Mouse (Mus musculus) layer of hippocampus, adult 9-10 months (tissue): ENCODE results near the gene 2210016F16Rik.
"Not testable (repeated sequence)": the region's sequence is repeated elsewhere in the genome, so short reads cannot be mapped to it uniquely, and the experiment has no call there.

Experiments used
- DNase-seq: peaks from one replicate; pipeline ENCODE4 v3.0.0; 2022; ENCODE audit warnings: low spot score

The 2210016F16Rik gene

DNA sequence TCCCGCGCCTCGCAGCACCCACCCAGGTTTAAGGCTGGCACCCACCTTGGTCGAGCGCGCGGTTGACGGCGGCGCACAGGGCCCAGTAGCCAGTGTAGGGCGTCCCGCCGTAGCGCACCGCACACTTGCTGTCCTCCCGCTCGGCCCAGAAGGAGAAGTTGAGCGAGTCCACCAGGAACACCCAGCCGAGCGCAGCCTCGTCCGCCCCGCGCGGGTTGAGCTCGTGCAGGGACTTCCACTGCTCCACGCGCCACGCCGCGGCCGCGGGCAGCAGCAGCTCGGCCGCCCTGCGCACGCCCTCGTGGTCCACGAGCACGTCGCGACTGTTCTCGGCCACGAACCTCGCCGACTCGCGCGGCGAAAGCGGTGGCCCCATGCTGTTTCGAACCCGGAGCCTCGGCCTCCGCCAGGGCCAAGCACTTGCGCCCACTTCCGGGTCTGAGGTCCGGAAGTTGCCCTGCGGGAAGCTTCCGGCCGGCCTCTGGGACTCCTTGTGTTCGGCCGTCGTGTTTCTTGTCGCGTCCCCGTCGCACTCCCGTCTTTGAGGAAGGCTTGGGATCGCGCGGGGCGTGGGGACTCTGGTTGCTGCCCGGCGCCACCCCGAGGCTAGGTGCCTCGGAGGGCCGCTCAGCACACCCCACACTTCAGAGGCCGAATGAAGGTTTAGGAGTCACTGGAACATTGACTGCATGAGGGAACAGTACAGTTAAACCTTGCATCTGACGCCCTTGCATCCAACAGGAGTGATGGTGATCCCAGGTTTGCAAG lies at the start of gene 2210016F16Rik:
Gene 2210016F16Rik, minus strand, starts transcription at position 447 of the 768 bp plus-strand sequence.
- no peak for DNase-seq

DNA sequence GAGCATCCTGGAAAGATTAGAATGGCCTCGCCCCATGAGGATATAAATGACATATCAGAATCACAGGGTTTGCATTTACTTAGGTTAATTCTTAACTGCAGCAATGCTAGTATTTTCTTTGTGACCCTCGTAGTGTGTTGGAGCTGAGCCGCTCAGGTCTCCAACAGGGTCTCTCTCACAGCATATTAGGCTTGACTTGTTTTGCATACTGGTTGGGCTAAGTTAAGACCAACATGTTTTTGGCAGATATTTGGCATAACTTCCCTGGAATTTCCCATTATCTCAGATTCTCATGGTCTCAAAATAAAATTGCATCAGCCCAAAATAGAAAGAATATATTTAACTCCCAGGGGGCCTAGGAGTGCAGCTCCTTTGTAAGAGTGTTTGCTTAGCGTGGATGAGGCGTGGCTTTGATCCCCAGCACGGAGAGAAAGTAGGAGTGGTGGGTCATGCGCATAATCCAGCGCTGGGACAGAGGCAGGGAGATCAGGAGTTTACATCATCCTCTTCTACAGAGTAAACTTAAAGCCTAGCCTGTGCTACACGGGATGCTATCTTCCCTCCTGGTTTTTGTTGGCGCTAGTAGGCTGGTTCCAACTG lies 38.1 kb upstream of the 2210016F16Rik start:
- no peak for DNase-seq

DNA sequence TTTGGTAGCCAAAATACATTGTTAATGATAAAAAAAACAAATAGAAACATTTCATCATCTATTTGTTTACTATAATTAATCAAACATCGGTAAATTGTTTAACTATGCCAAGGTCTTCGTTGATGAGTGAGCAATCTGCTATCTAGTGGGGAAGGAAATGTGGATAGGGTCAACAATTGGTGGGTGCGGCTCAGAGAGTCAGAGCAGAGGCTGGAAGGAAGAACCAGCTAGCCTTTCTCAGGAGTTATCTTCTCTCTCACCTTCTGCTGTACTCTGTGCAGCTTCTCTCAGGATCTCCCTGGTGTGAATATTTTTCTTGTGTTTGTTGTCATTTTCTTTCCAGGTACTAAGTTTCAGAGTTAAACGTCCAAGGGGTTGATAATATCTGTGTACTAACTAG lies 37.2 kb upstream of the 2210016F16Rik start:
- DNase-seq = no peak

DNA sequence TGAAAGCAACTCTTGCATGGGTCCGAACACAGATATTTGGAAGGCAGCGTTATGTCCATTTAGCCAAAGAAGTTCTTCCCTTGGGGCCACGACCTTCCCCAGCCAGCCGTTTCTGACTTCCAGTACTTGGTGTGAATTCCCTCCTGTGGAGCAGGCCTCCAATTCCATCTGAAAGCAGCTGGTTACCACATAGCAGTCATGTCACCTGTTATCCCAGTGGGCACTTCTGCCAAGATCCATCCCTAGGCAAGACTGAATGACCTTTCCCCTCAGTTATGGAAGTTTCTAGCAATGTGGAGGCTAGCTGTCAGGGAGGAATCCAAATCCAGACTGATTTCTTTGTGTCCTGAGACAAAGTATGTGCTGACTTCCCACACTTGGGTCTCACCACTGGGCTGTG lies 36.0 kb upstream of the 2210016F16Rik start:
- DNase-seq = no peak

DNA sequence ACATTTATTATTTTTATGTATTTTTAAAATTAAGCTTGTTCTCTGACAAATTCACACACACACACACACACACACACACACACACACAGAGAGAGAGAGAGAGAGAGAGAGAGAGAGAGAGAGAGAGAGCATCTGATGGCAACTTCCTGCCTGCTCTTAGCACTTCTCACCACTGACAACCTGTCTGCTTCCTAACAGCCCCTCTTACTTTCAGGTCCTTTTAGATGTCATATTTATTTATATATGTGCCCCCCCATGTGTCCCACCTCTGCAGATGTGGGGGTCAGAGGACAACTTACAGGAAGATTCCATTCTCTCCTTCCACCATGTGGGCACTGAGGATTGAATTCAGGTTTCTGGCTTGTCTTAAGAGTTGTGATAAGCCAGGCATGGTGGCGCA lies 34.2 kb upstream of the 2210016F16Rik start:
- no peak for DNase-seq

DNA sequence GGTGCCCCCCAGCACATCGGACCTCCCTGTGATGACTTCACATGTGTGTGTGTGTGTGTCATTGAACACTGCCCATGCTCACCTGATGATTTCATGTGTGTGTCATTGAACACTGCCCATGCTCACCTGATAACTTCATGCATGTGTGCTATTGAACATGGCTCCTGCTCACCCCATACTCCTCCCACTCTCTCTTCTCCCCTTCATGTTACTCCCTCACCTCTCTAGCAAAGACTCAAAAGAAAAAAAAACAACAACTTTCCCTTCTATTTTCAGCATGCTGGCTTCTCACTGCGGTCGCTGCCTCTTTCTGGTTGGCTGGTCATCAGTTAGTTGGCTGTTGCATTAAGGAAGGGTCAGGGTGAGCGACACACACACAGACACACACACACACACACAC lies 33.6 kb upstream of the 2210016F16Rik start:
- DNase-seq = no peak

DNA sequence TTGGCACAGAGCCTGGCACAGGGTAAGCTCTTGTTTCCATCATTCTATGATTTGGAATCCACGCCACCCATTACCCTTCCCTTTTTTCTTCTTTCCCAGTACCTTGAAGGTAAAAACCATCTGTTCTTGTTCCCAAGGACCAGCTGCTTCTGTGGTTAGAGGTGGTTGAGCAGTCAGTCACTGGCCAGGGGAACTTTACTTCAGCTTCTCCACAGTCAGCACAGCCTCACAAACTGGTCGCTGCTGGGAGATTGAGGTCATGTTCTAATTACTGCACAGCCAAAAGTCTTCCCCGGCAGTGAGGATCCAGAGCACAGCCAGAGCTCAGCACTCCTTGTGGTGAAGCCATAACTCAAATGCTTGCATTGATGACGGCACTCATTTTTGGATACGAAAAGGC lies 30.8 kb upstream of the 2210016F16Rik start:
- no peak for DNase-seq

DNA sequence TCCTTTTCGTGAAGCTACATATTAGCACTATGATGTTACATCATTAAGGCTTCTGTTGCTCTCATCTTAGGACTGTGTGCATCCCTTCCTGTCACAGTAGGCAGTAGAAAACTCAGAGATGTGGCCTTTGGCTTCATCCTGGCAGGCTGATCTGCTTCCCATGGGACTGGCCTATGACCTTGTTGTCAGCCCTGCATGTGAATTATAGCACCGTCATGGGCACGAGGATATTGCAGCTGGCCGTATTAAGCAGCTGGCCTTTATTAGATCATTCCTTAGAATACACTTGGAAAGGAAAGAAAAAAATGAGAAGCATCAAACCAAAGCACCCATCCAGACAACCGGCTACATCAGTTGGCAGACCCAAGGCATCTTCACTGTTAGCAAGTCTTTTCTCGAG lies 30.3 kb upstream of the 2210016F16Rik start:
- DNase-seq = no peak

DNA sequence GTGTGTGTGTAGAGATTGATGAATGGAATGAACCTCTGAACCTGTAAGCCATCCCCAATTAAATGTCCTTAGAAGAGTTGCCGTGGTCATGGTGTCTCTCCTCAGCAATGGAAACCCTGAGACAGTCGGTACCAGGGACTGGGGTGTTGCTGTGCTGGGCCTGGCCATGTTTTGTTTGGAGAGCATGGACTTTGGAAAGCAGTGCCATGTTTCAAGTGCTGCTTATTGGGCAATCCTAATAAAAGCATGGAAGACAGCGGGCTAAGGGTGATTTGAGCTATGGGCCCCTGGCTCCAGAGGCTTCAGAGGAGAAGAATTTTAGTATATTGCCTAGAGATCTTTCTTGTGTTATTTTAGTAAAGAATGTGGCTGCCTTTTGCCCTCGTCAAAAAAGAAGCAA lies 26.0 kb upstream of the 2210016F16Rik start:
- no peak for DNase-seq

DNA sequence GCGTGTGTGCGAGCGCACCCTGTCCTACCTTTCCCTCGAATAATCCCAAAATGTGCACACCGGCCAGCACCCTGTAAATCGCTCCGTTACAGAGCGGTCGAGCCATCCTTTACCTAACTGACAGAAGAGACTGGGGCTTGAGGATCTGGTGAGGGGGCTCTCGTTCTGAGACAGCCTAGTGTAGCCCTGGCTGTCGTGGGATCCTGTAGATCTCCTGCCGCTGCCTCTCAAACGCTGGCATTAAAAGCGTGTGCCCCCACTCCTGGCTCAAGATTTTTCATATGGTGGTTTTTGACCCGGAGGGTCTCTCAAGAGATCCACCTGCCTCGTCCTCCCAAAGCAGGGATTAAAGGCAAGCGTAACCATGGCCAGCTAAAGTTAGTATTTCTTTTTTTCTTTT lies 18.2 kb upstream of the 2210016F16Rik start, which contains the start of gene Hnrnpk:
Gene Hnrnpk, minus strand, starts transcription at position 101 of the 400 bp plus-strand sequence.
- not testable (repeated sequence) for DNase-seq

DNA sequence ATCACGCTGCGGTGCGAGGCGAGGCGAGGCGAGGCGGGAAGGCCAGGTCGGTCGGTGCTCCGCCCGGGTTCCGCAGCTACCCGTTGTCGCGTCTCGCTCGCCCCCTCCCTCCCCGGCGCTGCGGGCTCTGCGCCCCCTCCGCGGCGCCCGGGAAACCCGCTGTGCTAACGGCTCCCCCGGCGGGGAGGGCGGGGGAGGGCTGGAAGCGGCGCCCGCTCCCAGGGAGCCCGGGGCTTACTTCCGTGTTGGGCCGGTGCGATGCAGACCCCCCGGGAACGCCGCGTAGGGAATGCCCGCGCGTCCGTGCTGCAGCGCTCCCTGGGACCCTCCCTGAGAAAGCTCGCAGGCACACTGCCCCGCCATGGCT lies 17.7 kb upstream of the 2210016F16Rik start:
- DNase-seq = no peak

DNA sequence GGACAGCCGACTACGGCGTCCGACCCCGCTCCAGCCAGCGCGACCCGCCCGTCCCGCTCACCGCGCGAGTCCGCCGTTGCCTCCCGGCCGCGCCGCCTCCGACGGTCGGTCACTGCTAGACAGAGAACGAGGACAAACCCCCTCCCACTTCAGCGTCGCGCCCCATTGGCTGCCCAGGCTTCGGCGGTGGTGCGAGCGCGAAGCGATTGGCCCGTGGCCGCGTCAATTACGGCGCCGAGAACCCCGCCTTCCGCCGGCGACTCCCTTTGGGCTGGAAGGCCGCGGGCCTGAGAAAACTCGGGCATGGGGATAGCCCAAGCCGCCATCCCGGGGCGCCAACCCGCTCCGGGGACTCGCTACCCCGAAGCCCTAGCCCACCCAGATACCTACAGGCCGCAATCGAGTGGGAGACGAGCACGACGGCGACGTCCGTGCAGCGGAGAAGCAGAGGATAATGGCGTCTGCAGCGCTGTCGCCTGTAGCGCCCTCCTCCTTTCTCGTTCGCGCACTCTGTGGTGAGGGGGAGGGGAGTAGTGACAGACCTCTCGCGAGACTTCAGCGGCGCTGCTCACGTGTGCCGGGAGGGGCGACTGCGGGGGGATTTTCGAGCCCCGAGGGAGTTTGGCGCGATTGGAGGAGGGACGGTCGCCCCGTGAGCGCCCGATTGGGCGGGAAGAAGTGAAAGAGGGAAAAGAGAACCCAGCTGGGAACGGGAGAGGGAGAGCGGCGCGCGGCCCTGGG lies 17.1 kb upstream of the 2210016F16Rik start, which contains the start of gene Rmi1:
Gene Rmi1, plus strand, starts transcription at position 246 of the 741 bp plus-strand sequence.
- peak; percentile 96 for DNase-seq

DNA sequence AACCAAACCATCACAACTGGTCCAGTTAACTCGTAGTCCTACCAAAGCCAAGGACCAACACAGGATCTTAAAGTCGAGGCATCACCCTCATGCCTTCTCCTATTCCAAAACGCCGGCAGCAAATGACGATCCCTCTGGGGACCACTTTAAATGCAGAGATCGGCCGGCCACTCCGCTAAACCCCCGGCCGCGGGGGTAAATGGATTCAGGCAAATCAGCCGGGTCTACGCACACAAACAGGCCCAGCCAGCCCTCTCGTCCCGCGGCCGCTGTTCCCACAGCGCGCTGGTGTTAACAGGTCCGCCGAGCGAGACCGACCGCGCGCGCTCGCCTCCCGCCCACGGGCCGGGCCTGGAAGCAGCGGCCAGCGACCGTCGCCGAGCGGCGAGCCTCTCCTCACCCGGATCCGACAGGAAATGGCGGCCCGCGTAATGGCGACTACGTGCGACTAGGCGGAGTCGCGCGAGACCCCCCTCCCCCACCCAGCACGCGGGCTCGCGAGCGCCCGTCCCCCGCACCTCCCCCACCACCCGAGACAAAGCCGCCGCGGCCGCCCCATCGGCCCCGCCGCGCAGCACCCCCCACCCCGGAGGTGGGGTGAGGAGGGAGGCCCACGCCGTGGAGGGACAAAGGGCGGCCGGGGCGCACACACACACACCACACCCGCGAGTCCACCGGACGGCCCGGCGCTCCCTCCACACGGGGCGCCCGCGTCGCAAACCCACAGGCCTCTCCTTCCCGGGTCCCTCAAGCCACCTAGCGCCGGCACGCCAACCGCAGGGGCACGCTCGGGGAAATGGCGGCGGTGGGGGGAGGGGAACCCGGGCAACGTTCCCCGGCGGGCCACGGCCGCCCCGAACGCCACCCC lies 16.3 kb upstream of the 2210016F16Rik start:
- no peak for DNase-seq

DNA sequence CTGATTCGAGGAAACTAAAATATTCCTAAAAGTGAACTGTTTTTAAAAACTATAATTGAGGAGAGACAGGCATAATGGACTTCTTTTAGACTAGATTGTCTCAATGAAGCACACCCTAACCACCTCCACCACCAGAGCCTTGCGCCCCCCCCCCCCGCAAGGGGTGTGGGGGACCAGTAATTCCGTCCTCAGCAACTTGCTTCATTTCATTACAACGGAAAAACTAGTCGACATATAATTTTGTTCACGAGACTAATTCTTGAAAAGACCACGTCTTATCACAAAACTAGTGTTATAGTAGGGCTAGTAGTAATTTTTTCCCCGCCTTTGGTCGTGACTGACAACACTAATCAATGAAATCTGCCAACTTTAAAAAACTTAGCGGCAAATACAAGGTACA lies 15.6 kb upstream of the 2210016F16Rik start:
- DNase-seq = no peak

DNA sequence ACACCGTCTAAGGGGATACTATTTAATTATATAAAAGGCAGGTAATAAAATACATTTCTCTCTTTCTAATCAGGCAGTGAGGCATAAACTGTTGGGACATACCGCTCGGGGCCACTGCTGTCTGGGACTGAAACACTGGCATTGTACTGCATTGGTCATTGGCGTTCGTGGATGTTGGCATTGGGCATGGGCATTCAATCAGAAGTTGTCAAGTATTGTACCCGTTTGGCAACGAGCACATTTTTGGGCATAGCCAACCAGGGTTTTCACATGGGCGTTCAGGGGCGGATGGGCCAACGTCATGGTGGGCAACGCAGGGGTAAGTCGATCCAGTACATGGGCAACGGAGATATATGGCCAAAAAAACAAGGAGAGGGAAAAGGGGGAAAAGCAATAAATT lies 12.6 kb upstream of the 2210016F16Rik start:
- no peak for DNase-seq

DNA sequence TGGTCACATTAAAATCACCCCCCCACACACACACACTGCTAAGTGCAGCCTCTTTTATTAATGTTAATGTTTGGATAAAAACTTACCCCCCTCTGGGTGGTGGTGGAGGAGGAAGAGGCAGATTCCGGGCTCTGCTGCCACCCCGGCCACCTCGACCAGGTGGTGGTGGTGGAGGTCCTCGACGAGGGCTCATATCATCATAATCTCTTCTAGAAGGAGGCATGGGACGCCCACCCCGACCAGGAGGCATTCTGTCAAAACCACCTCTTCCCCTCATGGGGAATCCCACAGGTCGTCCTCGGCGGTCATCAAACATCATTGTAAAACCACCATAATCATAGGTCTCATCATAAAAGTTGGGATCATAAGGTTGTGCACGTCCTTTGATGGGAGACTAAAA lies 9.4 kb upstream of the 2210016F16Rik start:
- DNase-seq = not testable (repeated sequence)

DNA sequence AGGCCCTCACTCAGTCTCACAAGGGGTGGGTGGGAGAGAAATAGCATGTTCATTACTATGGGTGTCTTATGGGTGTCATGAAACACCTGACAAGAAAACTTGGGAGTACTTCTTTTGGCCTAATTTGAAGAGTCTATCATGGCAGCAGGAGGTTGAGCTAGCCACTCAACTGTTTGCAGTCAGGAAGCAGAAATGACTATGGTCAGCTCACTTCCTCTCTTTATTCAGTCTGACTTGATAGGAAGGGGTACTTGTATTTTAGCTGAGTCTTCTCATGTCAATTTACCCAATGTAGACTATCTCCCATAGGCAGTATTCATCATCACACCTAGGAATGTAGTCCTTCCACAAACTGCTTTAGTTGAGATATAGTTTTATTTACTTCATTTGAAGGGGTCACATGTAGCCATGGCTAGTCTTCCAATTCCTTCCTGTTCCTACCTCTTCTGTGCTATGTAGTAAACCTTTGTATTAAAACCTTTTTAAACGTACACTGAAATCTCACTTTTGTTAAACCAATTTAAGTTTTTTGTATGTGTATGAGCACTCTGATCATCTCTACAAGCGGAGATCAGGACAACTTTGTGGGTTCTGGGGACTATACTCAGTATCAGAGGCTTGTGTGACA lies 4.4 kb upstream of the 2210016F16Rik start:
- DNase-seq = no peak

DNA sequence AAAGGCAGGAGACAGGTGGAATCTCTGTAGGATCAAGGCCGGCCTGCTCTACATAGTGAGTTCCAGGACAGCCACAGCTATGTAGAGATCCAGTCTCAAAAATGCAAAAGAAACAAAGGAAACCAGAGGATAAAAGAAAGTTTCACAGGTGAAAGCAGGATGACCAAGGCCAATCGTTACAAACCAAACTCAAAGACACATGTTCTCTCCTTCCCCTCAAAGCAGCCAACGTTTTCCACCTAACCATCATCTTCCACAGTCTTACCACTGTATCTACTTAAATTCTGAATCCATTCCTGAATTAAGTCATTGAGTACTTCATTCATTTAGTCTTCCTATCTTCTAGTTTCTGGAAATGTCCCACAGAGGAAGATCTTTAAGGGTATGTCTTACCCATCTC lies 3.4 kb upstream of the 2210016F16Rik start:
- no peak for DNase-seq

DNA sequence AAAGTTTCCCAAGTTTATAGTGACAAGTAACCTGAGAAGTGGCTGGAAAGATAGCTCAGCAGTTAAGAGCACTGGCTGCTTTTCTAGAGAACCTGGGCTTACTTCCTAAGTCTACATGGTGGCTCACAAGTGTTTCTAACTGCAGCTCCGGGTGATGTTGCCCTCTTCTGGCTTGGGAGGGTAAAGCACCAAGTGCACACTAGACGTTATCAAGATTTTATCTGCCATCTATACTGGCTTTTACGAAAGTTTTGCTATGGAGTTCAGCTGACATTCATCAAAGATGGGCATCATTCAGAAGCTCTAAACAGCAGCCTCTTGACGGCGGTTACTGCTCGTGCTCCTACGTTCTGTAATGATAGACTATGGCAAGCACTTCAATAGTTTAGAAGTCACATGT lies 2.9 kb upstream of the 2210016F16Rik start:
- DNase-seq = peak; percentile 48

DNA sequence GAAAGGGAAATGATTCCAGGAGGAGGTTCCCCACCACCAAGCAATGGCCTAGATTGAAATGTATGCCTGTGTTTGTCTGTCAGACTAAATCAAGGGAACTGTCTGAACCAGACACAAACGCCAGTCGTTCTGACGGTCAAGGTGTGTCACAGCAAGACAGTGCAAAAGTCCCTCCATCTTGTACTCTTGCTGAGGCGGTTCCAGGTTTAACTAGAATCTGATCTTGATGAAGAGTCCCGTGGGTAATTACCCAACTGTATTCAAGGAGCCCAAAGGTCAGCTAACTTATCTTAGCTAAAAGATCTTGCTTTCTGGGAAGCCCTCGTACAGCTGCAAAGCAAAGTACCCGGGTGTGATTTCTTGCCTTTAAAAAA lies 509 bp upstream of the 2210016F16Rik start:
- no peak for DNase-seq

DNA sequence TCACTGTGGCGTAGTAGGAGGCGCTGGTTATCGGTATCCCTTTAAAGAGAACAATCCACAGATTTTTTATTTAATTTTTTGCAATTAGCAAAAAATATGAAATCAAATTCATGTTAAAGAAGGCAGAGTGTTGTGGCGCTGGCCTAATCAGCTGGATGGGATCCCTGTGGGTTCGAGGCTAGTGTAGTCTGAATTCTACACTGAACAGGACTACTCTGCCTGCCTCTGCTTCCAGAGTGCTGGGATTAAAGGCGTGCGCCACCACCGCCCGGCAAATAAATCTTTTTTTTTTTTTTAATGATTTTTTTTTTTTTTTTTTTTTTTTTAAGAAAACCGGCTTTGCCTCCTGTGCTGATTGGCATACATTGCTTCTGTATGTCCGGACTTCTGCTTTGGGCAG lies 654 bp downstream of the 2210016F16Rik start:
- DNase-seq = no peak

DNA sequence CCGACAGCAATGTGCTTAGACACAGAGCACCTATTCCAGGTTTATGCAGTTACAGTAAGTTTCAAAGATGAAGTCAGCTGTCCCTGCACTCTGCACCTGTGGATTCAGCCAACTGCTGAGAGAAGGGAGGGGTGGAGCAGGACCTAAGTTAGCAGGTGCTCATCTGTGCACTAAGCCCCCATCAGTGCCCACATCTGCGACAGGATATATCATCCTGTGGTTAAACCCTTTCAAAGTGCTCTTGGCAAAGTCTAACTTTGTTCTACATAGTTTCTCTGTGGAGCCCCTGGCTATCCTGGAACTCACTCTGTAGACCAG lies 11.9 kb downstream of the 2210016F16Rik start:
- DNase-seq = no peak
